ENCODE assay signal across 8 mouse cellular contexts in the genomic region with DNA sequence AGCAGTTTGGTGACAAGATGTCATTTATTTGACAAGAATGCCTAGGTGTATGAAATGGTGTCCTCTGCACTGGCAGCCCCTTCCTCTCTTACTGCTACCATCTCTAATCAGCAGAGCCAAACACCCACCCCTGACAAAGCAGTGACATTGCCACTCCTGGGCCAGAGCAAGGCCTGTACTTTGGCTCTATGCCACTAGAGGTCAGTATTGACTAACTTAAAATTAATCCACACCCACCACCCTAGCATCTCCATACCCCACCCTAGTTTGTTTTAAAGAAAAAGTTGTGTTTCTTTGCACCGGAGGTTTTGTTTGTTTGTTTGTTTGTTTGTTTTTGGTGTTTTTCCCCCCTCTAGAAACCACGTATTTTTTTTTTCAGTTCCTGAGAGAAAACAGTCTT.
A peak's percentile ranks its signal among the peaks of the same experiment; 100 is the strongest.
DNase-seq lines count a peak whose midpoint lies in the region; ATAC-seq and TF ChIP-seq lines count a peak whose summit lies in the region.

No protein-coding gene starts in this region.

- no peaks in the 10 kb centered on the region for H3K4me1 ChIP-seq in liver, embryonic 12.5 days
- 0 out of 2 replicates have a peak, but pooled peaks cover 4% of the 10 kb centered on the region for H3K4me1 ChIP-seq in kidney, embryonic 15.5 days
- H3K4me1 ChIP-seq in limb, embryonic 14.5 days (ENCODE audit: control insufficient read depth, insufficient read depth, low read length): no peaks in the 10 kb centered on the region

- no peak for TF ChIP-seq POLR2A in limb, embryonic 14.5 days (IDR thresholded peaks at IDR 0.05; ENCODE audit: borderline replicate concordance, extremely low read depth, insufficient read depth, insufficient read length)

- H3K27ac ChIP-seq in liver, embryonic 12.5 days: no peak overlapping the region
- H3K27ac ChIP-seq in kidney, embryonic 15.5 days: no peak overlapping the region
- H3K27ac ChIP-seq in limb, embryonic 14.5 days (replicated peaks; ENCODE audit: low read depth, low read length): no peak overlapping the region

- H3K4me2 ChIP-seq in liver, embryonic 12.5 days: no peak overlapping the region
- no peak overlapping the region for H3K4me2 ChIP-seq in kidney, embryonic 15.5 days
- no peak overlapping the region for H3K4me2 ChIP-seq in limb, embryonic 14.5 days (replicated peaks; ENCODE audit: low read depth, low read length, severe bottlenecking)

- DNase-seq in liver: peak; percentile 26
- DNase-seq in cerebellum, adult 11-12 months: peak; percentile 10
- peak; percentile 85 for DNase-seq in limb, embryonic 14.5 days (ENCODE audit: low spot score)
- peak; percentile 23 for DNase-seq in retina, adult 2 months (ENCODE audit: low read depth, low spot score)
- DNase-seq in gastrocnemius, postnatal 25 days: no peak

- whole genome bisulfite sequencing in liver, embryonic 12.5 days (ENCODE audit: insufficient replicate concordance): 12% methylated on average over 2 of the region's 2 CpGs
- 7% methylated on average over 2 of the region's 2 CpGs for WGBS in kidney, embryonic 15.5 days
- WGBS in limb, embryonic 14.5 days: 6% methylated on average over 2 of the region's 2 CpGs

- H3K36me3 ChIP-seq in liver, embryonic 12.5 days: no peaks in the 10 kb centered on the region
- no peaks in the 10 kb centered on the region for H3K36me3 ChIP-seq in kidney, embryonic 15.5 days
- no peaks in the 10 kb centered on the region for H3K36me3 ChIP-seq in limb, embryonic 14.5 days (ENCODE audit: control insufficient read depth, insufficient read depth, low read length)

- ATAC-seq in liver, embryonic 12.5 days: no peak
- ATAC-seq in frontal cortex, adult (ENCODE audit: low TSS enrichment): peak; percentile 77
- peak; percentile 60; the same call in 1 of the 2 replicates for ATAC-seq in kidney, embryonic 15.5 days (replicated peaks; ENCODE audit: low FRiP score)
- peak; percentile 76; the same call in 1 of the 2 replicates for ATAC-seq in limb, embryonic 14.5 days (ENCODE audit: low FRiP score, low read depth)

- H3K9me3 ChIP-seq in liver, embryonic 12.5 days (replicated peaks): no peaks in the 10 kb centered on the region
- H3K9me3 ChIP-seq in kidney, embryonic 15.5 days (replicated peaks): no peaks in the 10 kb centered on the region
- no peaks in the 10 kb centered on the region for H3K9me3 ChIP-seq in limb, embryonic 14.5 days (ENCODE audit: control insufficient read depth, low read length)

- H3K9ac ChIP-seq in liver, embryonic 12.5 days: no peak overlapping the region
- H3K9ac ChIP-seq in kidney, embryonic 15.5 days: no peak overlapping the region
- H3K9ac ChIP-seq in limb, embryonic 14.5 days (ENCODE audit: low read depth, low read length, severe bottlenecking): no peak overlapping the region

- H3K4me3 ChIP-seq in liver, embryonic 12.5 days: no peak overlapping the region
- no peak overlapping the region for H3K4me3 ChIP-seq in kidney, embryonic 15.5 days (replicated peaks)
- no peak overlapping the region for H3K4me3 ChIP-seq in limb, embryonic 14.5 days (replicated peaks; ENCODE audit: low read length)

- no peaks in the 10 kb centered on the region for H3K27me3 ChIP-seq in liver, embryonic 12.5 days (replicated peaks)
- H3K27me3 ChIP-seq in kidney, embryonic 15.5 days: no peaks in the 10 kb centered on the region
- H3K27me3 ChIP-seq in limb, embryonic 14.5 days (ENCODE audit: control insufficient read depth, insufficient read depth, low read length): no peaks in the 10 kb centered on the region
